Mouse (Mus musculus) liver, adult 2 months (tissue): Measurements from ENCODE around the gene Galt.

ENCODE experiments used
- CTCF ChIP-seq: fragments of 200-500 bp; IDR thresholded peaks from 2 replicates; pipeline ENCODE4 v1.5.1; 2011; ENCODE audit warnings: low read depth, low read length, control low read depth
- POLR2A ChIP-seq: fragments of 200-500 bp; IDR thresholded peaks from 2 replicates; pipeline ENCODE4 v1.6.1; 2011; ENCODE audit warnings: low read length, control low read depth; ENCODE audit not compliant: insufficient read depth; ENCODE audit errors: extremely low read depth

- TF ChIP-seq CTCF = no peak
- no peak for TF ChIP-seq POLR2A
These were observed 7.2 kb downstream of the Galt start for GRCm38 (mm10) chr4:41762099-41762687.
